Mouse (Mus musculus): ENCODE results near the gene Ogfod1.
A peak's percentile ranks its signal among the peaks of the same experiment; 100 is the strongest.

The Ogfod1 gene

DNA sequence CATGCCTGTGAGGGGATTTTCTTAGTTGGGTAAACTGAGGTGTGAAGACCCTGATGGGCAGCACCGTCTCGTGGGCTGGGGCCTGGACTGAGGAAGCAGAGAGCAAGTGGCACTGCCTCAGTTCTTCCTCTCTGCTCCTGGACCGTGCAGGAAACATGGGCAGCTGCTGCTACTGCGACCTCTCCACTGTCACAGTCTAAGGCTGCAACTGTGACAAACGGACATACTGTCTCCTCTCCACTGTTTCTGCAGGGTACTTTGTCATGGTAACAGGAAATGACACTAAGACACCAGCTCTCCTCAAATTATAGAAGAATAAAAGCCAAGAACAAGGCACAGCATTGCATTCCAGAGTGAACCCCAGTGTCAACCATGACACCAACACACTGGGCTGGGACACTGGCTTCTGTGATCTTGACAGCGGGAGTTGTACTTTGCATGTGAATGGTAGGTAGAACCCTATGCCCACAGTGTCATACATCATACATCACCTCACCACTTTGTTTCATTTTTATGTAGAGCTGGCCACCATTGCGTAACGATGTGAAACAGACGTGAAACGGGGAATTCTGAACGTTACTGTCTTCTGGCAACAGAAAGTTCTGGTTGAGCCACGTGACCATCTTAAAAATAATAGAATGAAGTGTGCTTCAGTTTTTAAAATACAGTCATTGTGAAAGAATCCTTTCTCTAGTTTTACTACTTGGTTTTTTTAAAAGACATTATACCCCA is 39.6 kb downstream of the Ogfod1 start:
- DNase-seq: no peak

DNA sequence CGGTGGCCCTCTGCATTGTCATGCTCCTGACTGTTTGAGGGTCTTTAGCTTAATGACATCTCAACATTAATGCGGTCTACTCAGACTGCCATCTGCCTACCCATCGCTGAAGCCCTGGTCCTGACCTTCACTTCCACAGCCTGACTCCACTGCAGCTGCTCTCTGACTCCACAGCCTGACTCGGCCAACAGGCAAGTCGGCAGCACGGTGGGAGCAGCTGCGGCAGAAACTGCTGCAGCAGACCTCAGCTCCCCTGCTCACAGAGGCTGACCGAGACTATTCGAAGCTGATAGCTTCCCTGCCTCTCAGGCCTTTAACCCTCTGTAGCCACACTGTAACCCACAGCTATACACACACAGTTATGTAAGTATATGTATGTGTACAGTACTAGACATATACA is 51.0 kb downstream of the Ogfod1 start:
- DNase-seq: no peak

DNA sequence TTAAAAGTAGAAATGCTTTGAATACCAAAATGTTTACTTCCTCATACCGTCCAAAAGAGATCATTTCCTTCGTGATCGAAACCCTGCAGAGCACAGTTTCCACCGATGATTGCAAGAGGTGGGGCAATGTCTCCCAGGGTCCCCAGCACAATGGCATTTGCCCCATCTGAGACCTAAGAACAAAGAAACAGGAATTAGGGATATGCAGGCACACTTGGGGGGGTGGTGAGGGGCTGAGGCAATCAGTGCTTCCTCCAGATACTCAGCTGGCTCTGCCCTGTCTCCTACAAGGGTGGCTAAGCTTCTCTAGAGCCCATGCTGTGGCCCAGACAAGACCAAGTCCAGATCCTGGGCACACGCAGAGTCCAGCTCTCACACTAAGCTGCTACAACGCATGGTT is 52.7 kb downstream of the Ogfod1 start:
- no peak for DNase-seq

DNA sequence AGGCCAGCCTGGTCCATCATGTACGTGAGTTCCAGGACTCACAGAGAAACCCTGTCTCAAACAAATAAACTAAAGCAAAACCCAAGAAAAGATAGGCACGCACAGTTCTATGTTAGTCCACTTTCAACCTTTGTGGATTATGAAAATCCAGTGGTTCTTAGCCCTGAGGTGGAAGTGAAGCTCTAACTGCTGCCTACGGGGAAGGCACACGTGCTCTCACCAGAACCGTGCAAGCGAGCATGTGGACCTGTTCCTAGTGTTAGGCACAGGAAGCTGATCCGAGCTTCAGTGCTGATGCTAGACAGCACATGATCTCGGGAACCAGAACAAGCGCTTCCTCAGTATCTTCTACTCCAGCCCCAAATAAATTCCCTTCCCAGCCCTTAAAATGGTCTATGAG is 55.9 kb downstream of the Ogfod1 start:
- no peak for DNase-seq

DNA sequence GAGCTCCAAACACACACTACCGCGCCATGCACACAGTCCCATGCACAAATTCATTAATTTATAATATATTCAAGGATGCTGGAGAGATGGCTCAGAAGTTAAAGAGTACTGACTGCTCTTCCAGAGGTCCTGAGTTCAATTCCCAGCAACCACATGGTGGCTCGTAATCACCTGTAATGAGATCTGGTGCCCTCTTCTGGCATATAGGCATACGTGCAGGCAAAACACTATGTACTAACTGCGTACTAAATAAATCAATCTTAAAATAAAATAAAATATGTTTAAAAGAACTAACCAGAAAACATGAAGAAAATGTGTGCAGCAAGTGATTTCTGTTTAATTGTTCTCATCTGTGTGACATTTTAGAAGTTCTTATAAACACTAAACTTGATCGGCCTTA is 57.3 kb downstream of the Ogfod1 start:
- DNase-seq: no peak

DNA sequence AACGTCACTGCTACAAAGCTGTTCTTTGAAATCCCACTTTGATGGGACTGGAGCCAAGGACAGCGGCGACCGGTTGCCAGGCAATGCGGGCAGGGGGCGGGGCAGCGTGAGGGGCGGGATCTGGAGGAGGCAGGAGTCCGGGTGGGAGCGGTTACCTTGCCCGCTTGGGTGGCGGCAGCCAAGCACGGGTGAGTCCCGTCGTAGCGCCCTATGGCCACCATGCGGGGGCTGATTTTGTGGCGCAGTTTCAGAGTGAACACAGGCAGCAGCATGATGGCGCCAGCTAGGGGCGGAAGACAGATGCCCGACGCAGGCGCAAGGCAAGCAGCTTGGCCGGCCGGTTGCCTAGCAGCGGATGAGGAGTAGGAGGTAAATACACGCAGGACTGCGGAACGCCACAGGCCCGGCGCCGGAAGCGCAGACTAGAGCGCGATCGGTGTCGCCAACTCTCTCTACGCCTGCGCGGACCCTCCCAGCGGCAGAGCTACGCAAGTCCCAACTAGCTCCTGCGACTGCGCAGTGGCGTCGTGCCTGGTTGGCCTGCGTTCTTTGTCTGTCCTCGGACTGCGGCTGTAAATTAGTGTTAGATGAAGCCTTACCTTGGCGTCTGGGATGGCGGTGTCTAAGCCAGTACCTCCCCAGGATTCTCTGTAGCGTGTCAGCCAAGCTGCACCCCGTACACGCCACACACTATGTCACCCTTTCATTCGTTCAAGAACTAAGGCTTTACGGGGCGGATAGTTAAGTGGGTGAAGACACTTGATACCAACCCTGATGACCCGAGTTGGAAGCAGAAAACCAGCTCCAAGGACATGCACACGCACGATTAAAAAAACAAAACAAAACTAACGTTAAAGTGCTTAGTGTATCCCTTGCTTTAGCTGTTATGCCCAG is 61.3 kb downstream of the Ogfod1 start, which contains the start of gene Bbs2:
TSS of gene Bbs2 (minus strand) at position 848 of the 894 bp plus-strand sequence.
- peak; percentile 100 for DNase-seq

DNA sequence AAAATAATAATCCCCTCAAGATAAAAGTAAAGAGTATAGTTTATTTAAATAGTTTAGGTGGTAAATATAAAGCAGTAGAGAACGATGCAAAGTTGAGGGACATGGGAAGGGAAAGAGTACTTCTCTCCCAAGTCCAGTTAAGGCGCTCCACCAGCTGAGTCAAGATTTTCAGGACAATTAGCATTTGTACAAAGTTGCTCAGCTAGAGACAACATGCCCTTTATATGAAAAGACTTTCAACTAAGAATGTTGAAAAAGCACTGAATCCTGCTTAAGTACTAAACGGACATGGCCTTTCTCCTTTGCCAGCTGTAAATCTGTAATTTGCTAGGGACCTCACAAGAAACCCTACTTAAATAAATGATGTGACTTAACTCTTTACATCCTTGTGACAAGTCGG is 62.0 kb downstream of the Ogfod1 start:
- no peak for DNase-seq

DNA sequence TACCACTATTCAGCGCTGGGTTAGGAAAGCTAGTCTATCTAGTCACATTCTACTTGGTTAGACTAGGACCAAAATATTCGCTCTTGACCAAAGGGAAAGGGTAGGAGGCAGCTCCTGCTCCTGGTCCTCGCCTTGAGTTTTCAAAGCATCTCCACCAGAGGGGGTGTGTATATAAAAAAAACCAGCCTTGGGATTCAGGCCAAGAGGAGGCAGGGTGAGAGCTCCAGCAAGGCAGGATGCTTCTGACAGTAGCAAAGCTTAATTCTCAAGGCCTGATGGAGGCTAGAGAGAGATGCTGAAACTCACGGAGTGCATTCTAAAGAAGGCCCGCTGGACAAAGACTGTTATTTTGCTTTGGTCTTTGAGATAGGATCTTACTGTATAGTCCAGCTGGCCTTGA is 67.1 kb downstream of the Ogfod1 start:
- DNase-seq: peak in 1 of 2 experiments; percentile 26

DNA sequence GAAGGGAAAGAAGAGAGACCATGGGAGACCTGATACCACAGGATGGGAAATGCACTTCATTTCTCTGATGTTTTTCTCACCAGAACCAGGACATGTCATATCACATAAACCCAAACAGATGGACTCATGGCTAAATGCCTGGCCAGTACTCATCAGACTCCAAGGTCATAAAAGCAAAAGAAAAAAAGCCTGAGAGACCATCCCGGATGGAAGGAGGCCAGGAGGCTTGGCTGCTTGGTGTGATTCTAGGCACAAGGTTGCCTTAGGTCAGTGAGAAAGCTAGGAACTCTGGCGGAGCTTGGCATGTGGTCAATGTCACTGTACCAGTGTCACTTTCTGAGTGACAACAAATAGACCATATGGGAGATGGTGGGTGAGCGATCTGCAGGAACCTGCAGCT is 70.9 kb downstream of the Ogfod1 start:
- DNase-seq: peak; percentile 52 to 66

DNA sequence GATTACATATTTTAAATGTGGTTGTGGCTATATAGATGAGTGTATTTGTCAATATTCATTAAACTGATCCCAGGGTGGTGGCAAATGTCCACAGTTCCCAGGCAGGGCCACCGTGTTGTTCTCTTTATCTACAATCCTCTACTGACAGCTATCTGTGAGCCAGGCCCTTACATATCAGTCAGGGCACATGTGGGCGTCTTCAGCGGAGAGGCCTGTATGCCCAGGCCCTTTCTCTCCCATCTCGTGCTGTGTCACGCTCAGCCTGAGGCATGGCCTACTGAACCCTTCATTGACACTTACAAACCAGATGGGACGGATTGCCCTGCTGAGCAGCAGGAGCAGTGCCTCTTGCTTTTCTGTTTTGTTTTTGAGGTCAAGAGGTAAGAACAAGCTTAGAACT is 72.4 kb downstream of the Ogfod1 start:
- DNase-seq: no peak

DNA sequence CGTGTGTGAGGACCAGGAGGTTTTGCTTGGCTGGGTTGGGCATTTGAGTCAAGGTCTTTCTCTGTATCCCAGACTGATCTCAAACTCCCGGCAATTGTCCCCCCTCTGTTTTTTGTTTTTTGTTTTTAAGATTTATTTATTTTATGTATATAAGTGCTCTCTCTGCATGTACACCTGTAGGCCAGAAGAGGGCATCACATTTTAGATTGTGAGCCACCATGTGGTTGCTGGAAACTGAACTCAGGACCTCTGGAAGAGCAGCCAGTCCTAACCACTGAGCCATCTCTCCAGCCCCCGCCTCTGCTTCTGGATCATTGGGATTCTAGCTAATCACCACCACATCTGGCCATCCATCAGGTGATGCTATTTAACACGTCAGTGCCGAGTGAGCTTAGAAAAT is 72.8 kb downstream of the Ogfod1 start:
- DNase-seq: no peak

DNA sequence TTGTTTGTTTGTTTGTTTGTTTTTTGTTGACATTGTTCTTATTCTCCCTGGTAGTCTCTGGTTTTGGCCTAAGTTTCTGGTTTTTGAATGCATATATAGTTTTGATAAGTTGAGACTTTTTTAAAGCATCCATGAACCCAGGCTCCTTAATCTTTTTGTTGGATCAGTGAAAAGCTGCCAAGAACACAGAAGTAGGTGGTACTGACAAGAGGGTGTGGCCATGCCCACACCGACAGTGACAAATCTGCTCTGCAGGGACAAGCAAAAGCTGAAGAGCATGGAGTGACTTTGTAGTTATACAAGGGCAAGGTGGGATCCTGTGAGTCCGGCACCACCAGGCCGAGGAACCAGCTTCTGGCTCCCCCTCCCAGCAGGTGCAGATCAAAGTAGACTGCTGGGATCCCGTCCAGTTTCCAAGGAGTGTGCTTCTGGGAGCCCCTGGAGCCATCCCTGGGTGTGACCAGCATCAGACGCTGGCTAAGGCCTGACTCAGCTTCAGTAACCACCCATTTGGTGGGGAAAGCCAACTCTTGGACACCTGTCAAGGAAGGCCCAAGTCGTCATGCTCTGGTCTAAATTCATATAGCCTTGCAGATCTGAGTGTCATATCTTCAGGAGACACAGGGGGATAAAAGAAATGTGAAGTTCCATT is 73.7 kb downstream of the Ogfod1 start:
- no peak for DNase-seq

DNA sequence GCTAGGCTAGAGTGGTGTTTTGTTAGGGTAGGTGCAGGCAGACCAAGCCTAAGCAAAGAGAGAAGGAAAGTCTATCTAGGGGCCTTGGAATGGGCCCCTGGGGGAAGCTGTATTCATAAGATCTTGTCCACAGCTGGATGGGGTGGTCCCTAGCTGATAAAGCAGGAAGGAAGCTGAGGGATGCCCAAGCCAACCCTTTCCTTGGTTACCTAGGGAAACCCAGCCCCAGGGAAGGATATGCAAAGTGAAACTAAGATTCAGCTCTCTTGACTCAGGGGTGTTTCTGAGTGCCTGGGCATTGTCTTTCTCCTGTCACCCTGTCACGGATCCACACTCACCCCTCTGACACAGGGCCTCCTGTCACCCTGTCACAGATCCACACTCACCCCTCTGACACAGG is 76.4 kb downstream of the Ogfod1 start:
- no peak for DNase-seq

DNA sequence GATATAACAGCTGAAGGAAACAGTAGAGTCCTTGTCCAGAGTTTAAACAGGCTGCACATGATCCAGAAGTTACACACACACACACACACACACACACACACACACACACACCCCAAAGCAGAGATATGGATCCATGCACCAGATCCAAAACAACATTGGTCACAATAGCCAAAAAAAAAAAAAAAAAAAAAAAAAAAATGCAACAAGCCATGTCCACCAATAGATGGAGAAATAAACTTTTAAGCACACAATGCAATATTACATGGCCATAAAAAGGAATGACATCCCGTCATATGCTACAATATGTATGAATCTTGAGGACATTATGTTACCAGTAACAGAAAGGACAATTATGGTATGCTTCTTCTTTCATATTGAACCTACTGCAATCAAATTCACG is 77.0 kb downstream of the Ogfod1 start:
- DNase-seq: no peak
